Mouse (Mus musculus) small intestine, adult 2 months (tissue): ENCODE data around the gene Rbm25. TPM values are rescaled to one million over a fixed set of nuclear protein-coding genes. Genes with fewer than 3 reads are reported as not detected.
A peak's percentile ranks its signal among the peaks of the same experiment; 100 is the strongest.

ENCODE experiments used
- H3K27ac ChIP-seq: fragments of 200-500 bp; 2 replicates; pipeline ENCODE4 v1.5.1; 2012; ENCODE audit warnings: low read depth, low read length, control low read depth, inconsistent platforms; ENCODE audit not compliant: insufficient read depth
- H3K27me3 ChIP-seq: fragments of 200-500 bp; 2 replicates; pipeline ENCODE4 v1.6.1; 2012; ENCODE audit warnings: mild to moderate bottlenecking, moderate library complexity, low read length, inconsistent platforms; ENCODE audit not compliant: control insufficient read depth, insufficient read depth
- H3K36me3 ChIP-seq: fragments of 200-500 bp; 2 replicates; pipeline ENCODE4 v1.6.1; 2012; ENCODE audit warnings: mild to moderate bottlenecking, low read length, control low read depth, inconsistent platforms; ENCODE audit not compliant: control insufficient read depth, insufficient read depth
- H3K4me1 ChIP-seq: fragments of 200-500 bp; 2 replicates; pipeline ENCODE4 v1.6.1; 2012; ENCODE audit warnings: low read length, inconsistent platforms, mixed read lengths; ENCODE audit not compliant: control insufficient read depth, insufficient read depth, insufficient read length
- H3K4me3 ChIP-seq: fragments of 200-500 bp; 2 replicates; pipeline ENCODE4 v1.5.1; 2012; ENCODE audit warnings: low read depth, mild to moderate bottlenecking, control low read depth, inconsistent platforms, low read length, moderate library complexity
- CTCF ChIP-seq: fragments of 200-500 bp; IDR thresholded peaks from 2 replicates; pipeline ENCODE4 v1.5.1; 2012; ENCODE audit warnings: low read depth, mild to moderate bottlenecking, control low read depth, inconsistent platforms, low read length, moderate library complexity, mixed read lengths; ENCODE audit not compliant: insufficient replicate concordance, insufficient read length; ENCODE audit errors: extremely low read depth
- POLR2A ChIP-seq: fragments of 200-500 bp; IDR thresholded peaks from 2 replicates; pipeline ENCODE4 v1.6.1; 2012; ENCODE audit warnings: low read depth, mild to moderate bottlenecking, control low read depth, inconsistent platforms, low read length, moderate library complexity
- WGBS: fragments of 180-500 bp; shearing (Covaris S2); methylation state at CpG from one replicate; pipeline ENCODE4 v1.1.7; 2018; 5-methylcytosine and 5-hydroxymethylcytosine counted together
- polyA plus RNA-seq: library from polyadenylated mRNA; depleted of rRNA; stranded (reverse); fragments of >200 nt; gene quantifications from 2 replicates; pipeline ENCODE4 v1.2.3, GENCODE M21; 2012

The Rbm25 gene
- polyA plus RNA-seq, 1 experiment: 12.0 TPM

DNA sequence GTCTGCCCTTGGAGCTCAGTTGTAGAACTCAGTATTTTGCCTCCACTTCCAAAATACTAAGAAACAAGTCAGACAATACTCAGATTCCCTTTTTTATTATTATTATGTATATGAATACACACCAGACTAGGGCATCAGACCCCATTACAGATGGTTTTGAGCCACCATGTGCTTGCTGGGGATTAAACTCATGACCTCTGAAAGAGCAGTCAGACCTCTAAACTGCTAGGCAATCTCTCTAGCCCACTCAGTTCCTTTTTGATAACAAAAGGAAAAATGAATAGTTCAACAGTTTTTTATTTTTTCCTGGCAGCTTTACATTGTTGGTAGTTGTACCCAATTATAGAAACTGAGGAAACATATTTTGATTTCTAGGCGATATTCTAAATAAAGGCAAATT lies 54.4 kb downstream of the Rbm25 start:
- H3K36me3 ChIP-seq: peaks cover 15% of the 10 kb centered on the region
- no peaks in the 10 kb centered on the region for H3K4me1 ChIP-seq
- no peaks in the 10 kb centered on the region for H3K27me3 ChIP-seq
- WGBS: 95% methylated on average over 1 of the region's 1 CpGs
- H3K4me3 ChIP-seq: no peak overlapping the region
- H3K27ac ChIP-seq: no peak overlapping the region
- TF ChIP-seq POLR2A (no peak), CTCF (no peak)

DNA sequence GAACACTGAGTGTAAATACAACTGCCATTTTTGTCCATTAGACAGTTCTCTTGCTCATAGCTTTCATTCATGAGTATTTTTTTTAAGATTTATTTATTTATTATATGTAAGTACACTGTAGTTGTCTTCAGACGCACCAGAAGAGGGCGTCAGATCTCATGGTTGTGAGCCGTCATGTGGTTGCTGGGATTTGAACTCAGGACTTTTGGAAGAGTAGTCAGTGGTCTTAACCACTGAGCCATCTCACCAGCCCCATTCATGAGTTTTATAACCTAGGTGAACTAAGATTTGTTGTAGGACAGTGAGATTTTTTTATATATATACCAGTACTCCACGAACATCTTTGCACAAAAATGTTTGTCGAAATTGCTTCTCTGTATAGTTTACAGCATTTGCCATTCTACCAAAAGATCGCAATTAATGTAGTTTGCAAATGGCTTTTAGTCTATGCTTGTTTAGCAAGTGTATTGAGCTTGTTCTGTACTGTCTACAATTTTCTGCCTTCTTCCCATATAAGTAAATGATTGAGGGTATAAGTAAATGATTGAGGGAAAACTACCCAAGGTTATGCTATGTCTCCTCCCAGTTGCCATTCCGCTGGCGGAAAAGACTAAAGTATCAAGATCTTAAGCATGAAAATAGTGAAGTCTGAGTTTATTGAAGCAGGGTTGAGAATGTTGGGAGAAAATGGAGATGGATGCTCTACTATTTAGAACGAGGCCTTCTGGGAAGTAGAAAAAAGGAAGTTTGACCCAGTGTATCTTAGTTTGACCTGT lies 55.7 kb downstream of the Rbm25 start:
- WGBS: 70% methylated on average over 9 of the region's 9 CpGs
- Histone ChIP-seq H3K4me3 (no peak overlapping the region), H3K36me3 (peaks cover 10% of the 10 kb centered on the region), H3K4me1 (0 out of 2 replicates have a peak, but pooled peaks cover 2% of the 10 kb centered on the region), H3K27me3 (no peaks in the 10 kb centered on the region), H3K27ac (no peak overlapping the region)
- no peak for TF ChIP-seq CTCF
- TF ChIP-seq POLR2A: no peak

DNA sequence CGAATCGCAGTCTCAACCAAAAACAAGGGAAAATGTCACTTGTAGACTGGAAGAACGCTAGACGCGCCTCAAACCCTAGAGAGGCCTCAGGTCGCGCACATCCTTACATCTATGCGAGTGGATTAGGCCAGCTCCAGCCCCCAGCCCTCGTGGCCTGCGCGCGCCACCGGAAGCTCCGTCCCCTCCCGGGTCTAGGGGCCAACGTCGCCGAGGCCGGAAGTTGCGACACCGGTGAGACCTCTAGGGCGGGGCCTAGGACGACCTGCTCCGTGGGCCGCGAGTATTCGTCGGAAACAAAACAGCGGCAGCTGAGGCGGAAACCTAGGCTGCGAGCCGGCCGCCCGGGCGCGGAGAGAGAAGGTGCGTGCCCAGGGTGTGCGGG lies 56.9 kb downstream of the Rbm25 start, which contains the start of gene Psen1:
Psen1 (plus strand) TSS at position 219 of the 382 bp plus-strand sequence.
- peak within 1 kb of the TSS; percentile 92 for H3K27ac ChIP-seq
- WGBS: under 1% methylated on average over 38 of the region's 38 CpGs
- TF ChIP-seq CTCF (no peak), POLR2A (peak; percentile 86)
- H3K4me1 ChIP-seq: peaks cover 2% of the 10 kb centered on the region; the same call in 1 of the 2 replicates
- no peaks in the 10 kb centered on the region for H3K27me3 ChIP-seq
- peak within 1 kb of the TSS; percentile 85 for H3K4me3 ChIP-seq
- H3K36me3 ChIP-seq: peaks cover 5% of the 10 kb centered on the region; the same call in 1 of the 2 replicates

DNA sequence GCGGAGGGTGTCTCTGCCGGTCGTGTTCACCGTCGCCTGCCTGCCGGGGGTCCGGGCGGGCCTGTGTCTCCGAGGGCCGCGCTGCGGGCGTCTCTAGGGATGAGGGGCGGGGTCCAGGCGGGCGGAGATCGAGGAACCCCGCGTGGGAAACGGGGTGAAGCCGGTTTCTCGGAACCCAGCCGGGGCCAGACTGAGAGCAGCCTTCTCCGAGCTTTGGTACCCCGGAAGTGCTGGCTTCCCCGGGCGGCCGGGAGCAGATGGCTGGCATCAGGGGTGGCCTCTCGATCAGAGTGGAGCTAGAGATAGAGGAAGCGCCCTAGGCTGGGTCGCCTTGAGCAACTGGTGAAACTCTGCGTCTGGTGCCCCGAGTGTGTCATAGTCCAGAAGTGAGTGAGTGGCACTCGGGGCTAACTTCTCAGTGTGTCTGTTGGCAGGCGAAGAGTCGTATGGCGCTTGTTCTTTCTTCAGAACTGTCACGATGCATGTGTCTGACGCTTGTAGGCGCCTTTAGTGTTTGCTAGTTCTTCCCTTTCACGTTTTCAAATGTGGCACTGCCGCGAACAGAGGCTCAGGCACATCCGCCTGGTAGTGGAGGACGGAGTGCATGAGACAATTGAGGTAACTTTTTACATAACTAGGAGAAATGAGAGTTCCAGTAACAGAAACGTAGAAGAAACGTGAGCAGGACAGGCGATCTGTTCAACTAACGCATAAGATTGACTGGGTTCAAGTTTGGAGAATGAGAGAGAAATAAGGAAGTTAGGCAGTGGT lies 57.5 kb downstream of the Rbm25 start:
- Histone ChIP-seq H3K4me1 (peaks cover 2% of the 10 kb centered on the region; the same call in 1 of the 2 replicates), H3K36me3 (peaks cover 3% of the 10 kb centered on the region; the same call in 1 of the 2 replicates), H3K27ac (peak overlapping the region; percentile 92), H3K27me3 (no peaks in the 10 kb centered on the region), H3K4me3 (peak overlapping the region; percentile 85)
- TF ChIP-seq POLR2A: no peak
- WGBS: under 1% methylated on average over 49 of the region's 49 CpGs

DNA sequence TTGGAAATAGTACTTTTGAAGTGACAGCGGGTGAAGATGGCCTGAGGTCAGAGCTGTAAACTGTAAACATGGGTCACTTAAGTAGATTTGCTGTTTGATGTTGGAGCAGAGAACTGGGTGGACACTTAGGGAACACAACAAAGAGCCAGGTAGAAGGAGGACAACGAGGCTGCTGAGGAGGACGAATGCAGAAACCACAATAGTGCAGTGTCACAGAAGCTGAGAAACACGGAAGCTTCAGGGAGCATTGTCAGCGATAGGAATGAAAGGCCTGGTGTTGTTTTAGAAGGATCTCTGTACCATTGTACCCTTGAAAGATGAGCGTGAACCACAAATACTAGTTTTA lies 58.0 kb downstream of the Rbm25 start:
- WGBS: 2% methylated on average over 6 of the region's 6 CpGs
- Histone ChIP-seq H3K27me3 (no peaks in the 10 kb centered on the region), H3K27ac (peak overlapping the region; percentile 92), H3K36me3 (0 out of 2 replicates have a peak, but pooled peaks cover 2% of the 10 kb centered on the region), H3K4me3 (peak overlapping the region; percentile 85), H3K4me1 (peaks cover 2% of the 10 kb centered on the region; the same call in 1 of the 2 replicates)
- TF ChIP-seq POLR2A (no peak), CTCF (no peak)

DNA sequence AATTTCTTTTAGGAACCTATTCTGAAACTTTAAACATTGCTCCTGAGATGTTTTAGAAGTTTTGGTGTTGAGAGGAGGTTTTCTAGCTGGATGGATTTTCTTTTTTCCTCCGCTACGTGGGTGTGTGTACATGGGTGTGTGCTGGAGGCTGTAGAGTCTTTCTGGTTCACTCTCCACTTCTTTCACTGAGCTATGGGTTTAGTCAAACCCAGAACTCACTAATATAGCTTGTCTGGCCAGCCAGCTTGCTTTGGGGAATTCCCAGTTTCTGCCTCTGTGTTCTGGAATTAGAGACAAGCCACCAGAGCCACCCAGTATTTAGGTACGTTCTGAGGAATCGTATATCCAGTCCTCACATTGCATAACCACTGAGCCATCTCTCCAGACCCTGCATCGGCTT lies 63.0 kb downstream of the Rbm25 start:
- Histone ChIP-seq H3K4me1 (peaks cover 18% of the 10 kb centered on the region), H3K27ac (no peak overlapping the region), H3K36me3 (0 out of 2 replicates have a peak, but pooled peaks cover 2% of the 10 kb centered on the region), H3K4me3 (no peak overlapping the region), H3K27me3 (no peaks in the 10 kb centered on the region)
- TF ChIP-seq POLR2A: no peak
- no peak for TF ChIP-seq CTCF
- 82% methylated on average over 5 of the region's 5 CpGs for WGBS

DNA sequence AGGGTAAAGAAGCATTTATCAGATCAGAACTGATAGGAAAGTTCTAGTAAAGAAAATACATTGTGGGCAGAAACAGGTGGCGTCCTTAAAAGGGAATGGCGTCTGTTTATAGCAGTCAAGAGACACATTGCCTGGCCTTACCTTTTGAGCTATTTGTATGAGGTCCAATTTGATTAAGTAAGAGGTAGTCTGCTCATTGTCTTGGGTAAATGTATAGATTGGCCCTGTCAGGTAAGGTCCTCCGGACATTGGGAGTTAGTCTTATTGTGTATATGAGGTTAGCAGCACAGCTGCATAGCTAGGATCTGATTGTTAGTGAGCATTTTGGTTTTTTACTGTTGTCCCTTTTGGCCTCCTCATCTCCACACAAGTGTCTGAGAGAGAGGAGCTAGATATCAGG lies 63.6 kb downstream of the Rbm25 start:
- Histone ChIP-seq H3K4me1 (peaks cover 18% of the 10 kb centered on the region), H3K27ac (no peak overlapping the region), H3K36me3 (peaks cover 5% of the 10 kb centered on the region), H3K27me3 (no peaks in the 10 kb centered on the region), H3K4me3 (no peak overlapping the region)
- WGBS: 66% methylated on average over 3 of the region's 3 CpGs
- TF ChIP-seq CTCF (no peak), POLR2A (no peak)
